Mouse (Mus musculus): ENCODE results near the gene OR5BS1P. TPM values are rescaled to one million over a fixed set of nuclear protein-coding genes. Genes with fewer than 3 reads are reported as not detected.
"Not testable (repeated sequence)": the region's sequence is repeated elsewhere in the genome, so short reads cannot be mapped to it uniquely, and the experiment has no call there.

The OR5BS1P gene
- total RNA-seq (2021): not detected in 2 replicates
- long read RNA-seq, experiment 1: 0 reads
- long read RNA-seq, experiment 2: 0 reads

DNA sequence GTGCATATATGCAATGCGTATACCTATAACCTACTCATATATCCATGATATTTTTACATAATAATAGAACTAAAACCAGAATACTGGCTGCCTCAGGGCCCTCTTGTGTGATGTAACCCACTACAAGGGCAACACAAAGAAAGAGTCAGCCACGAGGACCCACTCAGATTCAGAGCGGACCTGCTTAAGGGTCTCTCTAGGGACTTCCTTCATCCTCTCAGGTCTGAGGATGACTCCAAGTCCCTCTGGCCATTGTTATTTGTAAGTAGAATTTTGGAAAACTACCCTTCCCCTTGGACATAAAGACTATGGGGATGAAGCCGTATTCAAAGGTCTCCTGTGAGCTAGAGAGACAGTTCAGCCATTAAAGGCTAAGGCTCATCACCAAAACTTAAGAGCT is at the start of gene OR5BS1P:
Gene OR5BS1P, plus strand, starts transcription at position 301 of the 400 bp plus-strand sequence.
- no peak for DNase-seq

DNA sequence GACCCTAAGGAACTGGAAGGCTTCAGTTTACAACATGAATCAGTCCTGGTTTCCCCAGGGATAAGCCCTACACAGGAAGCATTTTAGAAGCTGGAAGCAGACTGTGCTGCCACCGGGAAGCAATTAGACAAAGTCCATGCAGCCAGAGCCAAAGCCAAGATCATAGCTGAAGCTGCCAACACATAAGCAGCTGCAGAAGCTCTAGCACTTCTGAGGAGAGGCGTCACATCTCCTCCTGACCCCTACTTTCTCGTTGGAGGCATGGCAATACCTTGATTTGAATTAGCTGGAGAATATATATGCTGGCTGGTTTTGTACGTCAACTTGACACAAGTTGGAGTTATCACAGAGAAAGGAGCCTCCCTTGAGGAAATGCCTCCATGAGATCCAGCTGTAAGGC is 48.8 kb upstream of the OR5BS1P start:
- DNase-seq: no peak

DNA sequence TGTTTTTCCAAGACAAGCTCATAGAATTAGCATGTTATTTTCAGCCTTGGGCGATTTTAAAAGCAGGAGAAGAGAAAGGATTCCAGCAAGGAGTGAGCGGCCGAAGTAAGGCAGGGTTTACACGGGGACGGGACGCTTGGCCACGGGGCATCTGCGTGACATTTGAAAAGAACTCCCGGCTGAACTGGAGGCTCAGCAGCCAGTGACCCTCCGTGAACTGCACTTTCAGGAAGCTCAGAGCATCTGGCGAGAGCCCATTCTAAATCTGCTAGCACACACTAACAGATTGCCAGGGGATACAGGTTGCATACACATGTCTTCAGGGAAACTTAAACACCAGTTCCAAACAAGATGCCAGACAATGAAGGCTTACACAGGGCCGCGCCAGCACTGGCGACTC is 45.4 kb upstream of the OR5BS1P start:
- DNase-seq: no peak

DNA sequence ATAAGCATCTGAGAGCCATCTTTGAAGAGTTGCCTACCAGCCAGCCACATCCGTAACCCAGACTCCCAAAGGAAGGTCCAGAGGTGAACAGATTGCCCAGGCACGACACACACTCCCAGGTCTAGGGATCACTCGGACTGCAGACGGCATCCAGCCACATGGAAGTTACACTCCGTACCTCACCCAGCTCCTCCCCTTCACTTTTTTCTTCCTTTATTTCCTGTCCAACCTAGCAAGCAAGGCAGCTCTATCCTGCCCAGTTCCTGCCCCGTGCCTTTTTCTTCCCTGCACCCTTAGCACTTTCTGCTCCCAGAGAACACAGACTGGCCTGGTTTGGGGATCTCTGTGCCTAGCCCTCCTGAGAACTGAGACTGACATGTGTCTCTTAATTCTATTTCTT is 44.9 kb upstream of the OR5BS1P start:
- no peak for DNase-seq

DNA sequence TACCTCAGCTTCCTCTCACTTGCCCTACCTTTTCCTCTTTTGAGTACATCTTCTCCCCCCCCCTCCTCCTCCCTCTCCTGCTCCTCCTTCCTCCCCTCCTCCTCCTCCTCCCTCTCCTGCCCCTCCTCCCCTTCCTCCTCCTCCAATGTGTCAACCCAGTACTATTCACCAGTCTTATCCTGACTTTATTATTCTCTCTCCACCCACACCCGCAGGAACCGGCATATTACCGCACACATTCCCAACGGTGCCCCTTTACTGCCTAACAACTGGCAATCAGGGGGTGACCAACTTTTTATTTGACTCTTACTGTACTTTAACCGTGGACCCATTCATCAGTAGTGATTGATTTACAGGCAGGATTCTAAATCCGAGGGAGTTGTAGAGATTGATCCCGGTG is 44.5 kb upstream of the OR5BS1P start:
- no peak for DNase-seq

DNA sequence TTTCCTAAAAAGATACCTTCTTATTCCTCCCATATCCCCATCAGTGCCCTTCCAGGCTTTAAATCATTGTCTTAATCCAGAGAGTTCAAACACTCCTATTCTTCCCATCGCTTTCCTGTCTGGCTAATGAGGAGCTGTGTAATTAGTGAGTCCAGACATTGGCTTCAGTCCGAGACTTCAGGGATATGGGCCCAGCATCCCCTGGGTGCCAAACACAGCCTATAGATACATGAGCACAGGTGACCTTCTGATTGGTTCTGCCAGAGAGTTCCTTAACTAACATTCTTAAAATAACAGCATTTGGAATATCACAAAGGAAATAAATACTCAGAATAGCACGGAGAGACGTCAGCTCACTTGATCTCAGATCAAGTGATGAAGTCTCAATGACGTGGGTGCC is 38.8 kb upstream of the OR5BS1P start, which contains the start of gene Olfr282:
Gene Olfr282, plus strand, starts transcription at position 301 of the 400 bp plus-strand sequence.
- not testable (repeated sequence) for DNase-seq

DNA sequence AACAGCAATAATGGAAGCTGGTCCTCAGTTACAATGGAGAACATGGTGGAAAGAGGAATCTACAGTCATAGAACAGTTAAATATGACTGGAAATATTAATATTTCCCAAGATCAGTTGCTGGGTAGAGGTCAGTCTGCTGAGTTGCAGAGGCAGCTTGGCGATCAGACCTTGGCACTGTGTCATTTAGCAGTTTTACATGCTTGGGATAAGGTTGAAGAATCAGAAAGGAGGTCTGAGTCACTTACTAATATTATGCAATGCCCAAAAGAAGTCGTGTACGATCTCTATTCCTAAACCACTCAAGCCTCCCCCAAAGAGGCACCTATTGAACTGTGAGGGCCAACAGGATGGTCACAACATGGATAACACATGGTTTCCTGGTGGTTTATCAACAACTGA is 25.1 kb upstream of the OR5BS1P start:
- peak; percentile 46 for DNase-seq

DNA sequence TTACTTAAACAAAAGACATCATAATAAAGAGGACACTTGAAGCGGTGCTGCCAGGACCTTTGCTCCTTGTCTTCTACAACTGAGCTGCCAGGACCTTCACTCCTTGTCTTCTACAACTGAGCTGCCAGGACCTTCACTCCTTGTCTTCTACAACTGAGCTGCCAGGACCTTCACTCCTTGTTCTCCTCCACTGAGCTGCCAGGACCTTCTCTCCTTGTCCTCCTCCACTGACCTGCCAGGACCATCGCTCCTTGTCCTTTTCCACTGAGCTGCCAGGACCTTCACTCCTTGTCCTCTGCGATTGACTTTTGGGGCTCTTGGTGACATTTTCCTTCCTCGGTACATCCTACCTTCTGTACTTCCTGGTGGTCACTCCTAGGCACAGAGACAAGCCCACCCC is 21.2 kb upstream of the OR5BS1P start:
- DNase-seq: peak; percentile 5

DNA sequence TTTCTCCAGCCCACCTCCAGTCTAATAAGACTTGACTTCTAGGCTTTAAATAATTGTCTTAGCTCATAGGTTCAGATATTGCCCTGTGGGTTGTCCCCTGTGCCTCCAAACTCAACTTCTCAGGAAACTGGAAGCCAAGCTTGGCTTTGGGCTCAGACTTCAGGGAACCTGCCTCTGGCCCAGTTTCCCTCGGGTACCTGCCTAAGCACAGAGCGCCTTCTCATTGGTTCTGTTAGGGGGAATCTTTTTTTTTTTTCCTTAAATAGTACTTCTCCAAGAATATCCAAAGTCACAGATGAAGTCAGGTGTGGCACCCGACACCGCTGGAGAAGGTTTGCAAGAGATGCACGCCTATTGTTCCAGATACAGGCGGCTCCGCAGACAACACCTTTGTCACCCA is 17.4 kb upstream of the OR5BS1P start, which contains the start of gene Olfr281:
Gene Olfr281, plus strand, starts transcription at position 301 of the 400 bp plus-strand sequence.
- DNase-seq: no peak

DNA sequence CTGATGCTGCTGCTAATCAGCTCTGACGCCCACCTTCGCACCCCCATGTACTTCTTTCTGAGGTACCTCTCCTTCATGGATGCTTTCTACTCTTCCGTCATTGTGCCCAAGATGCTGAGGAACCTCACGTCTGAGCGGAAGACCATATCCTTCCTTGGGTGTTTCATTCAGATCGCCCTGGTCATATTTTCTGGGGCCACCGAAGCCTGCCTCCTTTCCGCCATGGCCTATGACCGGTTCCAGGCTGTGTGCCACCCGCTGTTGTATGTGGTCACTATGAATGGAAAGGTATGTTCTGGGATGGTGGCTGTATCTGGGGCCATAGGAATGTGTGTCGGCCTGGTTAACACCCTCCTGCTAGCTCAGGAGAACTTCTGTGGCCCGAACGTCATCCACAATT is 1.8 kb downstream of the OR5BS1P start:
- DNase-seq: no peak

DNA sequence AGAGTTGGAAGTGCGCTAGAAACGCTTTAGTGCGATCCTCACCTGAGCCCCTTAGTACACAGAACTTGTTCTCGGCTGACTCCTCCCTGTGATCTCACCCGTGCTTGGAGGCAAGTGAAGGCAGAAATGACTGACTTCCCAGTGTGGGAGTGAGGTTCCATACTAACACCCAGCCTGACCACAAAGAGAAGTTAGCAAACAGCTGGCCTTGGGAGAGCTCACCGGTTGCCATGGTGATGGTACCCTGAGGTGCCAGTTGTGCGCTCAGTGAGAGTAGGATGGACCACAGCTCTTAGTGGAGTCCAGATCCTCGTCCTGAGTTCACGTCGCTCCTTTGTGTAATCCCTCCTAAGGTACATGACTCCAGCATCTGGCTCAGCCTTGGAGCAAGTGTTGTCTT is 5.3 kb downstream of the OR5BS1P start:
- no peak for DNase-seq

DNA sequence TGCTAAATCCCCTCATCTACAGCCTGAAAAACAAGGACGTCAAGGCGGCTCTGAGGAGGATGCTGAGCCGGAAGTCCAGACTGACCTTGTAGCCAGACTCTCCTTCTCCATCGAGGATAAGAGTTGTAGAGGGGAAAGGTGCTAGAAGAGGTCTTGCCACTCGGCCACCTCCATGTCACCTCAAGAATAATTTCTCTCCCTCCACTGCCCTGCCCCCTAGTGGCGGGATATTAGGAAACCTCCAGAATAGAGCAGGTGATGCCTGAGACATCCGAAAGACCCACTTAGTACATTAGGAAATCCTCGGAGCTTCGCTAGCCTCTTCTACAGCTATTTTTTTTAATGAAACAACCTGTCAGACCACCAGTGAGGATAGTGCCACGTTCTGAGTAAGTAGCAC is 5.7 kb downstream of the OR5BS1P start:
- DNase-seq: peak; percentile 78

DNA sequence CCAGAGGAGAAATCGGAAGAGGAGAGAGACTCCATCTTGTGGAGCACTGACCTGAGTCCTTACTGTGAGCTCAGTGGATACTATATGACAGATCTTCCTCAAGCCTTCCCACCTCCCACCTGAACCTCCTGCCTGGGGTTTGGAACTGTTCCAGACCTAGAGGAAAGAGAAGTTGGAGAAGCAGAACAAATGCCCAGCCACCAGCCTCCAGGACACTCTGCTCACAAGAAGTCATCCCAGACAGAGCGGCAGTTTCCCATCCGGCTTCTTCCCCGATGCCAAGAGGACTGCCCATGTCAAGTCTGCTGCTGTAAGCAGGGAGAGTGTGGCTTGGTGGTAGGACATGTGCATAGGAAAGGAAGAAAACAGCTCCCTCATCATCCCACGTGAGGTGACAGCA is 6.6 kb downstream of the OR5BS1P start:
- DNase-seq: no peak

DNA sequence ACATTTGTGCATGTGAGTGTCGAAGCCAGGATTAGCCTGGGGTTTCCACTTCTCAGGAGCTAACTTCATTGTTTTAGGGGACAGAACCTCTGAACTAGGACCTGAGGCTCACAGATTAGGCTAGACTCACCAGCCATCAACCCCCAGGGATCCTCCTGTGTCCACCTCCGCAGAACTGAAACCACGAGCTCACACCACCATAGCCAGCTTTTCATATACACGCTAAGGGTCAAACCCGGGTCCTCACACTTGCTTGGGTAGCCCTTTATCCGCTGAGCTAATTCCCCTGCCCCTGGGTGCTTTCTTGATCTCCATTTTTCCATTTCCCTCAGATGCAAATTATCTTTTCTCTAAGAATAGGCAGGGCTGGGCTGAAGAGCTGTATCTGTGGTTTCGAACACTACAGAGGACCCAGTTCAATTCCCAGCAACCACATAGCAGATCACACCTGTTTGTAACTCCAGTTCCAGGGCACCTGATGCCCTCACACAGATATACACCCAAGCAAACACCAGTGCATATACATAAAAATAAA is 9.9 kb downstream of the OR5BS1P start:
- no peak for DNase-seq

DNA sequence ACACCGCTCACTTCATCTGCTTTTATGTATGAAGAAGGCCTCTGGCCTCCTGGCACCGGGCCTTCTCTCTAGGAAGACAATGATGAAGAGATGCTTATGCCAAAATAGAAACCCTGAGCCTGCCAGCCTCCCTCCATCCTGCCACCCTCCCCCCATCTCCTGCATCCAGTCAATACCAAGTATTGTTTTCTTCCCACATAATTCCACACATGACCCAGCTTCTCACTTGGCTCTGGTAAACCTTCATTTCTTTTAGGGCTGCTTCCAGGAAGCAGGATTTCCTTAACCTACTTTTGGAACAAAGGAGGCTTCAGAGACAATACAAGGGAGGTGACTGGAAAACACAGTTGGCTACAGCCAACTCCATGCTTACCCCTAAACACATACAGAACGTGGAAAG is 13.0 kb downstream of the OR5BS1P start, which contains the start of gene Lalba:
Gene Lalba, minus strand, starts transcription at position 21 of the 400 bp plus-strand sequence.
- DNase-seq: peak; percentile 25

DNA sequence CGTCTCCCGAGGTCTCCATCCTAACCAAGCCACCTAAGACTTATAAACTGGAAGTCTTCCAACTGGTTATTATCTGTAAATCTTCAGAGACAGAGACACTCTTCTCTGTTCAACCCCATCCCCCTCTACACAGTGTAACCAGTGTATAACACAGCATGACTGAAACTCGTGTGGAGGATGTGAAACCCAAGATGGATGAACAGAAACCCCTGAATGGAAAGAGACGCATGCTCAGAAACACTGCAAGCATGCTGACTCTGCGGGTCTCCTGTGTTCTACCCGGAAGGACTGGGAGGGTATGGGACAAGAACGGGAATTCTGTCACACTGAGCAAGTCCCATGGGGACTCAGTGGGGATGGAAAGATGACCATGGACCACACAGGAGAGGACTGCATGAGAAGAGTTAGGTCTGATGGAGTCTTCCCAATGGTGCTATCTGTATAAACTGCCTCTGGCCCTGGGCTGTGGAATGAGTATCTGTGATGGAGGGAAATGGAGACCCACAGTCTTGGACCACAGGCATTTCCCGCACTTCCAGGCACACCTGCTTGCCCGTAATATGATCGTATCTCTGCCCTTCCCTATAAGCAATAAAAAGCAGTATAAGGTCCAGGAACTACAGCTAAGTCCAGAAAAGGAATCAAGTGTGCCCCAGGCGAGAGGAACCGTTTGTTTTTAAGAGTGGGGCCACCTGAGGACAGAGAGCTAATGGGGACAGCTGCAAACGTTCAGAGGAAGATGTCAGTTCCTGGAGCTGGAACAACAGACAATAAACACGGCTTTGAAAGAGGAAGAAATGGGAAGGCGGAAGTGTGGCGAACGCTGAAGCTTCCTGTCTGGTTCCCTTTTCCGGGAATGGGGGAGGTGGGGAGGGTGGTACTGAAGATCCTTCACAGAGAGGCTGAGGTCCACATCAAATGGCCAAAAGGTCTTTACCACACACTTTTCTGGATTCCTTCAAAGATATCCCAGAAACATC is 14.5 kb downstream of the OR5BS1P start:
- peak; percentile 18 for DNase-seq

DNA sequence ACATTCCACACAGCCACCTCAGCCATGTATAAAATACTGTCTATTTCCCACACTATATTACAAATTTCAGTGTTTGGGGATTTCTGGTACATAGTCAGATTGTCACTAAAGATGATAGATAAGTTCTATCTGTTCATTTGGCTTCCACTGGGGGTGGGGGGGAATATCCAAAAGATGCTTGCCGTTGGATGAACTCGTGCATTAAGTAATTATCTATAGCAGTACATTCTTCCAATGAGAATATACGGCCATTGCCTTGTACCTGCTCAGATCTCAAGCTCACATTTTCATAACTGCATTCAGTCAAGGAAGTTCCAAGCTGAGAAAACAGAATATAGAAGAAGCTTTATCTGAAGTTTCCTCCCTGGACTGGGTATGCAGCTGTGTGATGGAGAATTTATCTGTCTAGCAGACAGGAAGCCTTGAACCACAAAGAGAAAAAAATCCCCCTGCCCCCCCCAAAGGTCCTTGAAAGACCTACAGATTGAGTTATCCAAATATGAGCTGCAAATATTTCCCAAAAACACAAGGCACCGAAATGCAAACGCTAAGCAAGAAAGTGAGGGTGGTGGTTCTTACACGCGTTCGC is 16.8 kb downstream of the OR5BS1P start:
- no peak for DNase-seq

DNA sequence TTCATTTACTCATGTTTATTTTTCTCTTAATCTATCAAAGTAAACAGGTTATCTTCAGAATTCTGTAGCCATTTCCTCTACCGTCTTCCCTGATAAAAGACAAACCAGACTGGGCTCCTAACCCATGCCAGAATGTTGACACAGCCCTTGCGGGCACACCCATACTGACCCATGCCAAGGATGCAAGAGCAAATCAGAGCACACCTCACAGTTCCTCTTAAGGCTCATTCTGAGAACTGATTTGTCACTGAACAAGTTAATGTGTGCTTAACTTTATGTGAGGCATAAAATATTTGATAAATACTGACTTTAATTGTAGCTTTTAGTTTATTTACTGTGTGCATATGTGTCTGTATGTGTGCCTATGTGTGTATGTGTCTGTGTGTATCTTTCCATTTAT is 21.6 kb downstream of the OR5BS1P start:
- DNase-seq: no peak

DNA sequence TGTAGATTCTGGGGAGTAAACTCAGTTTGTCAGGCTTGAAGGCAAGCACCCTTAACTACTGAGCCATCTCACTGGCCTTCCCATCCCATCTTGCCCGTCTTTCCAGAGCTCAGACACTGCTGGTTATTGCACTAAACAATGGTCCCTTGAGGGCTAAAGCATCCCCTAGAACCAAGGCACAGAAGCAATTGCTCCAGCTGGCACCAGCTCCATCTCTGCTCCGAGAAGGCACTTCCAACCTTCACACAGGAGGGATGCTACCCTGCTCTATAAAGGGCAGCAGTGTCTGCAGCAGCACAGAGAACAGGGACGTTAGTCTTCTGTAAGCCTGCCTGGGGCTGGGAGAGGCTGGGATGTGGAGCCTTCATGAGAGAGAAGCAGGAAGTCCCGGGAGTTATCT is 22.4 kb downstream of the OR5BS1P start, which contains the start of gene Olfr279:
Gene Olfr279, plus strand, starts transcription at position 301 of the 400 bp plus-strand sequence.
- DNase-seq: no peak

DNA sequence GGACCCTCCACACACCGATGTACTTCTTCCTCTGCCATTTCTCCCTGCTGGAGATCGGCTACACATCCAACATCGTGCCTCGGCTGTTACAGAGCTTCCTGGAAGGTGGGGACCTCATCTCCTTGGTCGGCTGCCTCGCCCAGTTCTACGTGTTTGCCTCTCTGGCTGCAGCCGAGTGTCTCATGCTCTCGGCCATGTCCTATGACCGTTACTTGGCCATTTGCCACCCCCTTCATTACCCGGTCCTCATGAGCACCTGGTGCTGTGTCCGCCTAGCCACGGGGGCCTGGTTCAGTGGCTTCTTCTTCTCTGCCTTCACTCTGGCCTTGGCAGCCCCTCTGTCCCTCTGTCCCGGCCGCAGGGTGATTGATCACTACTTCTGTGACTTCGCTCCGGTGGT is 27.9 kb downstream of the OR5BS1P start:
- no peak for DNase-seq

DNA sequence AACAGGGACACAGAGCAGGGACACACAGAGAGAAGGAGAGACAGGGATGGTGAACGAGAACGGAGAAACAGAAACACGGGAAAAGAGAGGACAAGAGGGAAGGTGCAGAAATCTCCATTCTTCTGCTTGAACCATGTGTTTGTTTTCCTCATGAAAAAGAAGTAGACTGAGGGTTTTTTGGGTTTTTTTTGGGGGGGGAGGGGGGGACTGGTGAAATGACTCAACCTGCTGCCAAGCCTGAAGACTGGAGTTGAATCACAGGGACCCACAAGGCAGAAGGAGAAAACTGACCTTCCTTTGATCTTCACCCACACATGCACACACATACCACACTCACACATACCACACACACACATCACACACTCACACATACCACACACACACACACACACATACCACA is 33.6 kb downstream of the OR5BS1P start:
- DNase-seq: no peak

DNA sequence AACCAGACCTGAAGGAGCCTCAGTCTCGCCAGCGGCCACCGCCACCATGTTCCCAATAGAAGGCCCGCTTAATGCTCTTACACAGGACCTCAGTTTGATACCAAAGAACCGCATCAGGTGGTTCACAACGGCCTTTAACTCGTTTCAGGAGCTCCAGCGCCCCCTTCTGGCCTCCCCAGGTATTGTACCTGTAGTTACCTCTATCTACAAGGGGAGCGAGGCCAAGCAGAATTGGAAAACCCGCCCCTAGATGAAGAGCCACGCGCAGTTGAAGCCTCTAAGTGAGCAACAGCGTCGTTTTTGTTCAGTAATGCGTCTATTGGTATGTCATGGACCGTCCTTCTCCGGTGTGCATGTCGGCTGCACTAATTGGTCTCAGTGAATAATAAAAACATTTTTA is 34.8 kb downstream of the OR5BS1P start:
- DNase-seq: peak; percentile 86

Measured in adrenal gland, postnatal 14 days (tissue).